Mouse (Mus musculus): Measurements from ENCODE around the gene Runx3.

DNA sequence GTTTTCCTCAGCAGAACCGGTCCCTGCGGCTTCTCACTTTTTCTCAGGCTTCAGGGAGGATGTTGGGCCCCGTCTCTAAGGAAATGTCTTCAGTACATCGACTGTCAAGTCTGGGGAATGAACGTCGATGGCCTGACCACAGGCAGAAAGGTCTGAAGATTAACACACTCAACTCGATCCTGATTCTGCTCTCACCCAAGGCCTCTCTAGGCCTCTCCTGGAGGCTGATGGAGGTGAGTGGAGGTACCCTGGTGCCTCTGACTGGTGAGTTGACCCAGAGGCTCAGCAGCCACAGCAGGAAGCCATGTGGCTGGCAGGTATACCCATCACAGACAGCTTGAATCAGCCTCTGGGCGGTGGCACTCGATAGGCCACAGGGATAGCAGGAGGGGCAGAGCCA lies 43.3 kb upstream of the Runx3 start:
- no peak for TF ChIP-seq CTCF (IDR thresholded peaks at IDR 0.05; ENCODE audit: insufficient read depth, low read depth, low read length)
- no peak for TF ChIP-seq POLR2A (IDR thresholded peaks at IDR 0.05; ENCODE audit: insufficient read depth, low read depth, low read length)

All from olfactory bulb, adult 2 months (tissue).